Mouse (Mus musculus) liver, embryonic 14 days (tissue): ENCODE data around the gene Ppy. TPM values are rescaled to one million over a fixed set of nuclear protein-coding genes. Genes with fewer than 3 reads are reported as not detected.

ENCODE experiments used
- polyA plus RNA-seq: library from polyadenylated mRNA; depleted of rRNA; stranded (reverse); fragments of >200 nt; gene quantifications from 2 replicates; pipeline ENCODE4 v1.2.3, GENCODE M21; 2012; rRNA removed

Gene Ppy
- not detected in 2 replicates for polyA plus RNA-seq

DNA sequence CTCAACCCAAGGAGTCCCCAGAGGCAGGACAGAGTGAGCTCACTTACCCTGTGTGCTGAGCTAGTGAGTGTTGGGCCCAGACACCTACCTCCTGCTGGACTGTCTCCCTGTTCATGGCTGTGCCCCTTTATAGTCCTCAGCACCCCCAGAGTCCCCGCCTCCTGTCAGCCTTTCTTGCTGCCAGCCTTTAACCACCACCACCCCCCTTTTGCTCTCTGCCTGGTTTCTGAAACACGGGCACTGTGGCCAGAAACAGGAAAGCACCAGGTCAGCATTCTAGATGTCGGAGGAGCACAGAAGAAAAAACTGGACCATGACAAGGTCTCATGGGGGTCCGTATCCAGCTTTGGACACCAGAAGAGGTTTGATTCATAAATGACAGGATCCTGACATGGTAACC is at the start of gene Ppy:
TSS of gene Ppy (minus strand) at position 101 of the 400 bp plus-strand sequence.

GRCm38 (mm10) chr11:102145471-102146001 is 44.4 kb upstream of the Ppy start, which contains the start of gene Nags:
Nags (plus strand) TSS chr11:102145513.

GRCm38 (mm10) chr11:102107732-102108131 is 6.6 kb upstream of the Ppy start, which contains the start of gene Pyy:
Pyy (minus strand) TSS chr11:102107832.

DNA sequence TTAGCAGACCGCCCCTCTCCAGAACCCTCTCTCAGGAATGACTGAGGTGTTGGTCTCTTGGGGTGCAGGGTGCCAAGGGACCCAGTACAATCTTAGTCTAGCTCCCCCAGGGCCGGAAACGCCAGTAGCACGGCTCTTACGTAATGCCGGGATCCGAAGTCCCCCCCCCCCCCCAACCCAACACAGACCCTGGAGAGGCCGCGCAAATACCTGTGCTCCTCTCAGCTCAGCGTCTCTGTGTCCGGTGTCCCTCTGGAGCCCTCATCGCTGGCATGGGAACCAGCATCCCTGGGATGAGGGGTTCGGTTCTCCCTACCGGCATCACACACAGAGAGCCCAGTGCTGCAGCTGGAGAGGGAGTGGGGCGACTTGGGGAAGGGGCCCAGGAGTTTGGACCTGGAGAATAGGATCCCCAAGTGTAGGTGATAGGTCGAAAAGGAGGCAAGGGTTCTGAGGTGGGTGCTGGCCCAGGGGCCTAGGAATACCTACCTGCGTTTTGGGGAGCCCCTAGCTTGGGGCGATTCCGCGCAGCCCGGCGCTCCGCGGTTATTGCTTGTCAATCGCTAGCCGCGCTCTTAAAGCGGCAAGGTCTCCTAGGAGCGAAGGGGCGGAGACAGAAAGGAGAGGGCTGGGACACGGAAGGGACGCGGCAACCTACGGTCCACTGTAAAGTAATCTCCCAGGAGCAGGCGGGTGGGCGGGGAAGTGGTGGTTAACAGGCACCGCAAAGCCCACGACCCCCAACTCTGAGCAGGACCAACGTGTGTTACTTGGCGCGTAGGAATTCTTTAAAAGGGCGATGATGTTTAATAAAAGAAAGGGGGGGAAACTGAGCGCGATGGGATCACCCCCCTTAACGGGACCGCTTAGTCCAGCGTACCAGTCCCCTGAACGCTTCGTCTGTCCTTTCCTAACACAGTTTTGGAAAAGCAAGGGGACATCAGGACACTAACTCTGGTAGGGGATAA is 12.9 kb downstream of the Ppy start, which contains the start of gene Mpp2:
TSS of gene Mpp2 (minus strand) at position 585 of the 968 bp plus-strand sequence.

Other genes with a start within 250 kb of the Ppy start
- 0.33 and 0.66 TPM in 2 replicates for gene Meox1, start 206.9 kb downstream of the Ppy start, polyA plus RNA-seq
- 0.07 and 0.09 TPM in 2 replicates for gene Sost, start 134.3 kb downstream of the Ppy start, polyA plus RNA-seq
- not detected in 2 replicates for gene Cfap97d1, start 117.0 kb downstream of the Ppy start, polyA plus RNA-seq
- gene Dusp3, start 114.3 kb downstream of the Ppy start, polyA plus RNA-seq = 4.1 and 4.3 TPM in 2 replicates
- gene Mpp3, start 72.9 kb downstream of the Ppy start, polyA plus RNA-seq = 0.27 and 0.40 TPM in 2 replicates
- gene Cd300lg, start 59.8 kb downstream of the Ppy start, polyA plus RNA-seq = 0.37 and 0.38 TPM in 2 replicates
- gene Mpp2, start 12.8 kb downstream of the Ppy start, polyA plus RNA-seq = 10.6 and 12.5 TPM in 2 replicates
- 0.43 TPM in 1 of 2 replicates, not detected in the other for gene Pyy, start 6.5 kb upstream of the Ppy start, polyA plus RNA-seq
- gene Nags, start 44.2 kb upstream of the Ppy start, polyA plus RNA-seq = 9.0 and 10.4 TPM in 2 replicates
- gene Tmem101, start 55.1 kb upstream of the Ppy start, polyA plus RNA-seq = 8.1 and 10.1 TPM in 2 replicates
- gene Lsm12, start 84.0 kb upstream of the Ppy start, polyA plus RNA-seq = 15.8 and 18.5 TPM in 2 replicates
- 11.3 and 12.4 TPM in 2 replicates for gene G6pc3, start 88.3 kb upstream of the Ppy start, polyA plus RNA-seq
- gene Hdac5, start 128.8 kb upstream of the Ppy start, polyA plus RNA-seq = 7.8 and 8.7 TPM in 2 replicates
- gene BC030867, start 147.6 kb upstream of the Ppy start, polyA plus RNA-seq = 8.9 and 10.8 TPM in 2 replicates
- gene Asb16, start 167.4 kb upstream of the Ppy start, polyA plus RNA-seq = 0.35 and 0.44 TPM in 2 replicates
- gene Tmub2, start 183.6 kb upstream of the Ppy start, polyA plus RNA-seq = 17.8 and 20.8 TPM in 2 replicates
- gene Atxn7l3, start 195.3 kb upstream of the Ppy start, polyA plus RNA-seq = 9.7 and 11.9 TPM in 2 replicates
- gene Ubtf, start 218.4 kb upstream of the Ppy start, polyA plus RNA-seq = 37.1 and 39.9 TPM in 2 replicates